Mouse (Mus musculus): ENCODE results near the gene Ppp3r1.
"Not testable (repeated sequence)": the region's sequence is repeated elsewhere in the genome, so short reads cannot be mapped to it uniquely, and the experiment has no call there.

Ppp3r1 gene

GRCm38 (mm10) chr11:17199170-17199569 lies 40.1 kb downstream of the Ppp3r1 start:
- ATAC-seq (ENCODE audit: insufficient number of reproducible peaks, low FRiP score, low TSS enrichment), result no peak

DNA sequence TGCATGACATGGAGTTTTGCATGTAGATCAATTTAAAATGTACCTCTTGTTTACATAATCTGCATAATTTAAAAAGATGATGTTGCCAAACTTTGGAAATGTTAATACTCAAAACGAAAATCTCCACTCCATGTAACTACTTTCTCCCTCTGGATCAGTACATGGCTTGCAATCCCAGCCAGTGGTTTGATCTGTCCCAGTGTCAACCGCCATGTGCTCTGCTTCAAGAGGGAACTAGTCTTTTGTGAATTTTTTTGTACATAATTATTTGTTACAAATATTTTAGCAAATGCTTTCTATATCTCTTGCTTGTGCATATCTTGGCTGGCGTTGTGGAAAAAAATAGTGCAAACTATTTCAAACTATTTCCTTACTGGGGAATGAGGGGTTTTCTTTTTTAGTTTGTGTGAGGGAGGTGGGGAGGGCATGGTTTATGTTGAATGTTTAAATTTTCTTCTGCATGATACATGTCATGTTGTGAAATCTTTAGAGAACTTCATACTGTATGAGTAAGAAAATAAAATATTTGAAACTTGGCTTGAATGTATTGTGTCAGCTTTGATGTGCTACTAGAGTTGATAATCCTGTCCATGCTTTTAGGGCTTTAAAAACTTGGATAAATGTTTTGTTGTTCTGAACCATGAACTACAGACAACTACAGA lies 40.9 kb downstream of the Ppp3r1 start:
- ATAC-seq (ENCODE audit: insufficient number of reproducible peaks, low FRiP score, low TSS enrichment), result no peak

DNA sequence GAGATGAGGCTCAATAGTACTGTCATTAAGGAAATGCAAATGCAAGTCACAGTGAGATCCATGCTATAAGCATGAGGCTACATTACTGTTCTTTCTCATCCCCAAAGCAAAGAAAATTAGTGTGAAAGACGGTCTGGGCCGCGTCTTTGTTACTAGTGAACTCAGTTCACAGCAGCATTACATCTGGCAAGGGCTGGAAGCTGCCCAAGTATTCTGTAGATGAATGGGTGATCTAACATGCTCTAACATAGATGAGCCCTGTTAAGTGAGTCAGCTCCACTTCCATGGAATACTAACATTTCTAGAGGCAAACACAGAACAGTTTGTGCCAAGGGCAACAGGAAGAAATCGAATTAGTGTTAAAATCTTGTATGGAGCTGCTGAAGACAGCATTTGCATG lies 41.9 kb downstream of the Ppp3r1 start:
- no peak for ATAC-seq (ENCODE audit: insufficient number of reproducible peaks, low FRiP score, low TSS enrichment)

- ATAC-seq (ENCODE audit: insufficient number of reproducible peaks, low FRiP score, low TSS enrichment), result no peak
Observed at GRCm38 (mm10) chr11:17202481-17202880, 43.4 kb downstream of the Ppp3r1 start.

GRCm38 (mm10) chr11:17211258-17212140 lies 52.4 kb downstream of the Ppp3r1 start, which contains the start of gene Pno1:
Pno1 (minus strand) TSS chr11:17211568.
- ATAC-seq (ENCODE audit: insufficient number of reproducible peaks, low FRiP score, low TSS enrichment), result peak; percentile 97

DNA sequence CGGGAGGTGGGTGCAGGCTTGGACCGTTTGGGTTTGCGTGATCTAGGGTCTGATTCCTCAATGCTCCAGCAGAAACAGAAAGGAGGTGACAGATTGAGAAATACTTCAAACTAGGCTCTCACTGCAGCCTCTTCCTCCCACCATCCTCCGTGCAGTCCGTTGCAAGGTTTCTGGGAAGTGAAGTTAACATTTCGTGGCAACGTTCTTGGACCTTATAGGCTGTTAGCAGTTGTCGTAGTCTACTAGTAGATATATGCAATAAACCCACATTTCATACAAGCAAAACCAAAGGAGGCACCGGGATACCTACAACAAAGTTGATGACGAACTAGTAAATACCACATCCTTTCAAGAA lies 53.1 kb downstream of the Ppp3r1 start:
- no peak for ATAC-seq (ENCODE audit: insufficient number of reproducible peaks, low FRiP score, low TSS enrichment)

- ATAC-seq (ENCODE audit: insufficient number of reproducible peaks, low FRiP score, low TSS enrichment), result no peak
Observed at GRCm38 (mm10) chr11:17212903-17213509, 53.9 kb downstream of the Ppp3r1 start.

DNA sequence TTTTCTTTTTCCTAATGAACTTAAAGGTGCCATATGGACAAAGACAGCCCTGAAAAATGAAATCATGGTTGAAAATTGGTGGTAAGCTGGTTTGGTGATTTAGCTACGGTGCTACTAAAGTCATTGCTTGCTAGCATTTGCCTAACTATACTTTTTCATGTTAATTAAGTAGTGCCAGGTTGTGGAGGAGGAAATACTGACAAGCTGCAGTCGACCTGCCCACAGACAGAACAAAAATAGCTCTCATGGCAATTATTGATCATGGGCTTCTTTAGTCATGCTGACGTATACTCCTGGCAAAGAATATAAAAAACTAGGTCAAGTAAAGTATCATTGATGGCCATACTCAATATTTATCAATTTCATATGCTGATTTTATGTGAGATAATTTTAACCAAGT lies 56.4 kb downstream of the Ppp3r1 start:
- ATAC-seq (ENCODE audit: insufficient number of reproducible peaks, low FRiP score, low TSS enrichment), result no peak

DNA sequence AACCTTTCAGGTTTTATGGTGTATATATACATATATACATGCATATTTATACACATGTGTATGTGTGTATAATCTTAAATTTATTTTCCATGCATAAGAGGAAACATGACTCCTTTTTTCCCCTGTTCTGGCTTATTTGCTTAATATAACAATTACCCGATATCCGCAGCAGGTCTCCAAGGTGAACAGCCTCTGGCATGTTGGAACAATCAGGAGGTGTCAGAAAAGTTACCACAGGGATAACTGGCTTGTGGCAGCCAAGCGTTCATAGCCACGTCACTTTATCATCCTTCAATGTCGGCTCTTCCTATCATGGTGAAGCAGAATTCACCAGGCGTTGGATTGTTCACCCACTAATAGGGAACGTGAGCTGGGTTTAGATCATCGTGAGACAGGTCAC lies 62.1 kb downstream of the Ppp3r1 start:
- ATAC-seq (ENCODE audit: insufficient number of reproducible peaks, low FRiP score, low TSS enrichment), result no peak

GRCm38 (mm10) chr11:17232792-17233191 lies 73.7 kb downstream of the Ppp3r1 start:
- ATAC-seq (ENCODE audit: insufficient number of reproducible peaks, low FRiP score, low TSS enrichment), result no peak

DNA sequence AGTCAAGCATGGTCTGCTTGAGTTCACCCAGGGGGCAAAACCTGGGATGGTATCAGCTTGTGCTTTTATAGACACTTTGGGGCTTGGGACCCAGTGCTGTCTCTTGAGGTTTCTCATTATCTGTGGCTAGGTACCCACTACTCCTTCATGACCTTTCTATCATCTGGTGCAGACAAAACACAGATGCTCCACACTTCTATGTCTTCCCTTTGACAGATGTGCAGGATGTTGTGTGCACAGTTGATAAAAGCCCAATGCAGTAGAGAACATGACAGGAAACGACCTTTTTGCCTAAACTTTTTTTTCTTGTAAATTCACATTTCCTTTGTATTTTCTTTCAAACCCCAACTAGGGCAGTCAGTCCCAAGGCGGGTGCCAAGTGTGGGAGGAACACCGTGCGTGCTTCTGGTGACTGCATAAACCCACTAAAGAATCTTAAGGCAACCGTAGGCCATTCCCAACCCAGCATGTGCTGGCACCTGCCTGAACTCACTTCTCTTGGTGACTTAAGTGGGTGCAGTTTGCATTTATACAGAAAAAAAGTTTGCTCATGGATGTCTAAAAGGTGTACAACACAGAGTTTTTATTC lies 77.5 kb downstream of the Ppp3r1 start:
- no peak for ATAC-seq (ENCODE audit: insufficient number of reproducible peaks, low FRiP score, low TSS enrichment)

GRCm38 (mm10) chr11:17238598-17238997 lies 79.5 kb downstream of the Ppp3r1 start:
- not testable (repeated sequence) for ATAC-seq (ENCODE audit: insufficient number of reproducible peaks, low FRiP score, low TSS enrichment)

GRCm38 (mm10) chr11:17248715-17249114 lies 89.7 kb downstream of the Ppp3r1 start:
- no peak for ATAC-seq (ENCODE audit: insufficient number of reproducible peaks, low FRiP score, low TSS enrichment)

Measured in cerebellum, adult (tissue).